Mouse (Mus musculus) heart, adult 2 months (tissue): ENCODE measurements around the gene Usp21. TPM values are rescaled to one million over a fixed set of nuclear protein-coding genes. Genes with fewer than 3 reads are reported as not detected.
A peak's percentile ranks its signal among the peaks of the same experiment; 100 is the strongest.

Source experiments
- DNase-seq, 2 experiments: peaks; one replicate each; pipeline ENCODE4 v3.0.0; 2021
- H3K27ac ChIP-seq: fragments of 200-600 bp; 2 replicates; pipeline ENCODE4 v1.8.1; 2022
- H3K27me3 ChIP-seq: fragments of 200-500 bp; 2 replicates; pipeline ENCODE4 v1.6.1; 2012; ENCODE audit warnings: mild to moderate bottlenecking, low read length, inconsistent platforms, mixed read lengths; ENCODE audit not compliant: control insufficient read depth, insufficient read depth
- H3K36me3 ChIP-seq: fragments of 200-500 bp; 2 replicates; pipeline ENCODE4 v1.6.1; 2012; ENCODE audit warnings: low read length, inconsistent platforms; ENCODE audit not compliant: control insufficient read depth, insufficient read depth
- H3K4me1 ChIP-seq: fragments of 200-500 bp; 2 replicates; pipeline ENCODE4 v1.6.1; 2011; ENCODE audit warnings: low read length; ENCODE audit not compliant: control insufficient read depth, insufficient read depth
- H3K4me3 ChIP-seq: fragments of 200-600 bp; 2 replicates; pipeline ENCODE4 v1.8.1; 2022
- H3K79me2 ChIP-seq: fragments of 200-500 bp; replicated peaks from 2 replicates; pipeline ENCODE4 v1.6.1; 2012; ENCODE audit warnings: mild to moderate bottlenecking, inconsistent platforms, low read length, moderate library complexity, mixed read lengths; ENCODE audit not compliant: control insufficient read depth, insufficient read depth
- H3K9ac ChIP-seq: fragments of 200-500 bp; 2 replicates; pipeline ENCODE4 v1.6.1; 2012; ENCODE audit warnings: low read depth, mild to moderate bottlenecking, control low read depth, inconsistent platforms, low read length, mixed read lengths
- CTCF ChIP-seq: fragments of 200-600 bp; IDR thresholded peaks from 2 replicates; pipeline ENCODE4 v1.8.1; 2022; ENCODE audit warnings: antibody characterized with exemption, mild to moderate bottlenecking, moderate library complexity
- EP300 ChIP-seq: fragments of 200-500 bp; IDR thresholded peaks from 2 replicates; pipeline ENCODE4 v1.6.1; 2011; ENCODE audit warnings: low read depth, low read length, control low read depth; ENCODE audit not compliant: insufficient read depth
- POLR2A ChIP-seq: fragments of 200-500 bp; IDR thresholded peaks from 2 replicates; pipeline ENCODE4 v1.6.1; 2011; ENCODE audit warnings: mild to moderate bottlenecking, low read depth, low read length, control low read depth; ENCODE audit not compliant: insufficient read depth
- WGBS: fragments of 180-500 bp; shearing (Covaris S2); methylation state at CpG from one replicate; pipeline ENCODE4 v1.1.7; 2018; 5-methylcytosine and 5-hydroxymethylcytosine counted together
- intact Hi-C: fragments of 180-260 bp; cut with DNase I; formaldehyde crosslinking; loops from one replicate; pipeline ENCODE4 v1.15.1; 2025
- polyA plus RNA-seq: library from polyadenylated mRNA; depleted of rRNA; stranded (reverse); fragments of >200 nt; gene quantifications from 2 replicates; pipeline ENCODE4 v1.2.3, GENCODE M21; 2012
- total RNA-seq, 2 experiments: library from RNA; stranded (reverse); gene quantifications; 2 replicates each; pipeline ENCODE4 v1.2.3; 2021

The Usp21 gene
- total and polyA plus RNA-seq, 3 experiments = 19.9 to 31.7 (median 20.1) TPM

DNA sequence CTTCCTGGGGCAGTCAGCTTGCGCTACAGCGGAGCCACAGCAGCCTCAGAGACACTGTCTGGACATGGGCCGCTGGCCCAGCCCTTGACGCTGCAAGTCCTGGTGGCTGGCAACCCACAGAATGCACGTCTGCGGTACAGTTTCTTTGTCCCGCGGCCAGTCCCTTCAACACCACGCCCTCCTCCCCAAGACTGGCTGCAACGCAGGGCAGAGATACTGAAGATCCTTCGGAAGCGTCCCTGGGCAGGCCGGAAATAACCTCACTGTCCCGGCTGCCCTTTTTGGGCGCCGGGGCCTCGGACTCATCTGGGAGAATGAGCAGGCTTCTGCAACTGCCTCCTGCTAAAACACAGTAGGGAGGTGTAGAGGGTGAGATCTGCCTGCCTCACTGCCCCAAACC, 28.9 kb downstream of the Usp21 start:
- no peak overlapping the region; the same call in 1 of the 2 replicates for H3K4me3 ChIP-seq
- no peaks in the 10 kb centered on the region for H3K79me2 ChIP-seq
- 0 out of 2 replicates have a peak overlapping the region, but pooled peaks have one; percentile 9 for H3K27ac ChIP-seq
- peaks cover 8% of the 10 kb centered on the region for H3K4me1 ChIP-seq
- H3K36me3 ChIP-seq = peaks cover 4% of the 10 kb centered on the region; the same call in 1 of the 2 replicates
- H3K27me3 ChIP-seq = no peaks in the 10 kb centered on the region
- no peak for DNase-seq
- intact Hi-C loops = no loop called here
- no peak for TF ChIP-seq EP300
- WGBS = 59% methylated on average over 17 of the region's 17 CpGs
- no peak overlapping the region for H3K9ac ChIP-seq

GRCm38 (mm10) chr1:171257781-171258180, 30.0 kb downstream of the Usp21 start:
- no peak for TF ChIP-seq CTCF
- no peak for TF ChIP-seq EP300
- TF ChIP-seq POLR2A = no peak
- no peak overlapping the region for H3K9ac ChIP-seq
- H3K27ac ChIP-seq = no peak overlapping the region
- 83% methylated on average over 9 of the region's 9 CpGs for WGBS
- H3K4me1 ChIP-seq = peaks cover 6% of the 10 kb centered on the region
- peaks cover 4% of the 10 kb centered on the region; the same call in 1 of the 2 replicates for H3K36me3 ChIP-seq
- no peaks in the 10 kb centered on the region for H3K27me3 ChIP-seq
- intact Hi-C loops = loop anchor here (1.0 to 2.0 kb wide), 2 partner anchors 34 to 147 kb away; no protein-coding TSS in a partner anchor
- H3K79me2 ChIP-seq = no peaks in the 10 kb centered on the region
- H3K4me3 ChIP-seq = no peak overlapping the region
- DNase-seq = no peak

DNA sequence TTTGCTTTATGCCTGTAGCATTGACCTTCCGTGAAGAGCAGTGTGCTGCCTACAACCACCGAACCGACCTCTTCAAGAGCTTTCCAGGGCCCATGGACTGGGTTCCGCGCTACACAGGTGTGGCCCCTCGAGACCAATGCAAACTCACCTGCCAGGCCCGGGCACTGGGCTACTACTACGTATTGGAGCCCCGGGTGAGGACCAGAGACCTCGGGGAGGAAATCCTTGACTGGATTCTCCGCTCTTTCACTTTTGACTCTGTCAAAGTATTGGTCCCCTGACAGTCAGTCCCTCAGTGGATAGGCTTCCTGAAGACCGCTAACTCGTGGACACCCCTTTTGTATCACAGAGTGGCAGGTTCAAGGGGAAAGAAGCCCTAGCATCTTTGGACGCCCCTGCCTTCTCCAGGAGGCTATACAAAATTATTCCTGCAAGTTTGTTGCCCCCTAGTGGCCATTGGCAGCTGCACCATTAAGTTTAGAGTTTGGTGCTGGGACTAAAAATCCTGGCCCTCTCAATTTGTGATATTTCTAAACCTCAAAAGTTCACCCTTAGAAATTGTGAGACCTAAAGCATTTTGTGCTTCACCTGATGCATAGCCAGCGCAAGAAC, 30.7 kb downstream of the Usp21 start:
- TF ChIP-seq POLR2A (no peak), EP300 (no peak), CTCF (no peak; the same call in 1 of the 2 replicates)
- intact Hi-C loops = loop anchor here (1.0 to 2.0 kb wide), 2 partner anchors 34 to 146 kb away; no protein-coding TSS in a partner anchor
- Histone ChIP-seq H3K4me1 (peaks cover 1% of the 10 kb centered on the region), H3K36me3 (peaks cover under 1% of the 10 kb centered on the region; the same call in 1 of the 2 replicates), H3K4me3 (no peak overlapping the region), H3K9ac (no peak overlapping the region), H3K27ac (no peak overlapping the region), H3K27me3 (no peaks in the 10 kb centered on the region), H3K79me2 (no peaks in the 10 kb centered on the region)
- WGBS = 61% methylated on average over 15 of the region's 15 CpGs
- DNase-seq = peak; percentile 61 to 66

DNA sequence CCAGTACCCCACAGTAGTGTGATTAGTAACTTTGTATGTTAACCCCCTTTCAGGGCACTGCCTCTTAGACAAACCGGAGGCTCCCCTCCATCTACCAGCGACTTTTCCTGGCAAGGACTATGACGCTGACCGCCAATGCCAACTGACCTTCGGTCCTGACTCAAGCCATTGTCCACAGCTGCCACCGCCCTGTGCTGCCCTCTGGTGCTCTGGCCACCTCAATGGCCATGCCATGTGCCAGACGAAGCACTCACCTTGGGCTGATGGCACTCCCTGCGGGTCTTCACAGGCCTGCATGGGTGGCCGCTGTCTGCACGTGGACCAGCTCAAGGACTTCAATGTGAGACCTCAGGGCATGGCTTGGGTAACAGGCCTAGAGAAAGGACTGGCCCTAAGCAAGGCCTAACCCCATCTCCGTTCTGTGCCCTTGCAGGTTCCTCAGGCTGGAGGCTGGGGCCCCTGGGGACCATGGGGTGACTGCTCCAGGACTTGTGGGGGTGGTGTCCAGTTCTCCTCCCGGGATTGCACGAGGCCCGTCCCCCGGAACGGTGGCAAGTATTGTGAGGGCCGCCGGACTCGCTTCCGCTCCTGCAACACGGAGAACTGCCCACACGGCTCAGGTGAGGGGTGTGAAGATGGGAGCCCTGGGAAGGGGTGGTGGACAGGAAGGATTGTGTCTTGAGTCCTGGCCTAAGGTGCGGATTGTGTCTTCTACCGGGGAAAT, 31.5 kb downstream of the Usp21 start:
- H3K27ac ChIP-seq = no peak overlapping the region
- H3K79me2 ChIP-seq = no peaks in the 10 kb centered on the region
- no peaks in the 10 kb centered on the region for H3K36me3 ChIP-seq
- intact Hi-C loops = loop anchor here (2.0 kb wide), 1 partner anchor 145 kb away; no protein-coding TSS in a partner anchor
- TF ChIP-seq POLR2A (no peak), CTCF (peak; percentile 40), EP300 (no peak)
- DNase-seq = no peak
- no peaks in the 10 kb centered on the region for H3K27me3 ChIP-seq
- no peak overlapping the region for H3K4me3 ChIP-seq
- H3K4me1 ChIP-seq = peaks cover 1% of the 10 kb centered on the region
- no peak overlapping the region for H3K9ac ChIP-seq
- 78% methylated on average over 24 of the region's 24 CpGs for WGBS

GRCm38 (mm10) chr1:171252415-171252814, 35.4 kb downstream of the Usp21 start:
- Histone ChIP-seq H3K36me3 (no peaks in the 10 kb centered on the region), H3K27ac (peak overlapping the region; percentile 98), H3K79me2 (no peaks in the 10 kb centered on the region), H3K4me3 (no peak overlapping the region), H3K4me1 (peaks cover 10% of the 10 kb centered on the region), H3K9ac (no peak overlapping the region), H3K27me3 (no peaks in the 10 kb centered on the region)
- intact Hi-C loops = no loop called here
- WGBS = 68% methylated on average over 17 of the region's 17 CpGs
- TF ChIP-seq CTCF = no peak
- TF ChIP-seq POLR2A = no peak
- no peak for TF ChIP-seq EP300
- no peak for DNase-seq
